Mouse (Mus musculus) layer of hippocampus, postnatal 14 days (tissue): Measurements from ENCODE around the gene Gm26602. TPM values are rescaled to one million over a fixed set of nuclear protein-coding genes. Genes with fewer than 3 reads are reported as not detected.
"Not testable (repeated sequence)": the region's sequence is repeated elsewhere in the genome, so short reads cannot be mapped to it uniquely, and the experiment has no call there.

Source experiments
- DNase-seq, 2 experiments: peaks; one replicate each; pipeline ENCODE4 v3.0.0; 2021 to 2022; ENCODE audit warnings: low spot score in 2 of 2, mixed read lengths in 1 of 2
- total RNA-seq, 2 experiments: library from RNA; stranded (reverse); gene quantifications; 2 replicates each; pipeline ENCODE4 v1.2.3; 2021

The Gm26602 gene
- total RNA-seq, 2 experiments from 2014 or later = not detected

- DNase-seq = no peak
Observed at GRCm38 (mm10) chr10:79884446-79884845, 26.2 kb upstream of the Gm26602 start.

- DNase-seq = not testable (repeated sequence)
Observed at GRCm38 (mm10) chr10:79884938-79885337, 25.7 kb upstream of the Gm26602 start.

GRCm38 (mm10) chr10:79886054-79886453, 24.6 kb upstream of the Gm26602 start, which contains the start of gene Elane:
TSS of gene Elane (plus strand) at chr10:79886247.
- DNase-seq = no peak

- DNase-seq = no peak
Observed at GRCm38 (mm10) chr10:79886611-79887010, 24.0 kb upstream of the Gm26602 start.

GRCm38 (mm10) chr10:79889386-79889785, 21.3 kb upstream of the Gm26602 start:
- DNase-seq = no peak

- DNase-seq = no peak
Observed at GRCm38 (mm10) chr10:79890670-79891069, 20.0 kb upstream of the Gm26602 start, which contains the start of gene Cfd. TSS of gene Cfd (plus strand) at chr10:79890853.

GRCm38 (mm10) chr10:79892451-79893118, 18.1 kb upstream of the Gm26602 start:
- peak; percentile 71 for DNase-seq

GRCm38 (mm10) chr10:79896306-79896705, 14.3 kb upstream of the Gm26602 start:
- no peak for DNase-seq

GRCm38 (mm10) chr10:79896814-79897213, 13.8 kb upstream of the Gm26602 start:
- no peak for DNase-seq

GRCm38 (mm10) chr10:79897316-79898245, 13.1 kb upstream of the Gm26602 start:
- DNase-seq = no peak

GRCm38 (mm10) chr10:79900951-79901410, 9.7 kb upstream of the Gm26602 start:
- DNase-seq = peak; percentile 65 to 69

- no peak for DNase-seq
Observed at GRCm38 (mm10) chr10:79906712-79907111, 3.9 kb upstream of the Gm26602 start.

- no peak for DNase-seq
Observed at GRCm38 (mm10) chr10:79907415-79907814, 3.2 kb upstream of the Gm26602 start.

GRCm38 (mm10) chr10:79908167-79909091, 2.2 kb upstream of the Gm26602 start, which contains the start of gene Med16:
TSS of gene Med16 (minus strand) at chr10:79908923.
- peak; percentile 96 to 98 for DNase-seq

- DNase-seq = peak; percentile 49 to 79
Observed at GRCm38 (mm10) chr10:79909092-79909922, 1.3 kb upstream of the Gm26602 start.

GRCm38 (mm10) chr10:79912412-79912811, 1.8 kb downstream of the Gm26602 start:
- DNase-seq = no peak

GRCm38 (mm10) chr10:79914131-79914947, 3.7 kb downstream of the Gm26602 start:
- DNase-seq = no peak

GRCm38 (mm10) chr10:79914948-79915596, 4.4 kb downstream of the Gm26602 start:
- DNase-seq = no peak
